In the genomic region with DNA sequence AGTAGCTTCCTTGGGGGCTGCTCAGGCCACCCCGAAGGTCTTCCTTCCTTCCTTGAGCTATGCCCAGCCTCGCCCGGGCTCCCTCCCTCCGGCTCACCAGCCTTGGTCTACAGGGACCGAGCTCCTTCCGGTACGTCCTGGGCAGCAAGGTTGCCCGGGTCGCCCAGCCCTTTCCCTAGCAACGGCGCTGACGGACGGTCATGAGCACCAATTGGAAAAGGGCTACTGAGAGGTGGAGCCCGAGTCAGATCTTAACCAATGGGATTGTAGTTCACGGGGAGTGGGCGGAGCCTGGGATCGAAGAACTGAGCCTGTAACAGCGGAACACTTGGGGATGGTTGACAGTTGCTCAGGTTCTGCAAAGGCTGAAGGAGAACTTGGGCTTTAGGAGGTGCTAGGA, we compare ENCODE assay signal across 8 mouse cellular contexts. TPM values are rescaled to one million over a fixed set of nuclear protein-coding genes. Genes with fewer than 3 reads are reported as not detected.
DNase-seq lines count a peak whose midpoint lies in the region; ATAC-seq lines count a peak whose summit lies in the region.

A gene (minus strand): TSS at position 154 of the 400 bp plus-strand sequence.

- H3K4me1 ChIP-seq in hindbrain, embryonic 12.5 days = peaks cover 18% of the 10 kb centered on the region

- peak within 1 kb of the TSS; percentile 87 for H3K4me2 ChIP-seq in hindbrain, embryonic 12.5 days (replicated peaks)

- H3K27ac ChIP-seq in hindbrain, embryonic 12.5 days = peak within 1 kb of the TSS; percentile 83

- DNase-seq in NIH3T3 (ENCODE audit: low read depth) = peak; percentile 100
- DNase-seq in cerebellum, postnatal 10 days = peak; percentile 100
- peak; percentile 96 to 99 for DNase-seq in frontal cortex, postnatal 10 days (ENCODE audit: low spot score in 2 of 2)
- DNase-seq in layer of hippocampus, postnatal 14 days (ENCODE audit: low spot score in 2 of 2) = peak; percentile 99 to 100
- peak; percentile 100 for DNase-seq in lung, postnatal 14 days
- DNase-seq in retina, adult 2 months (ENCODE audit: low read depth, low spot score) = peak; percentile 94
- peak; percentile 98 to 99 for DNase-seq in thymus, postnatal 36 days

- H3K4me3 ChIP-seq in hindbrain, embryonic 12.5 days = peak within 1 kb of the TSS; percentile 59

- H3K9ac ChIP-seq in hindbrain, embryonic 12.5 days = peak within 1 kb of the TSS; percentile 74

- H3K36me3 ChIP-seq in hindbrain, embryonic 12.5 days = no peaks in the 10 kb centered on the region

- WGBS in hindbrain, embryonic 12.5 days = under 1% methylated on average over 18 of the region's 18 CpGs

- ATAC-seq in hindbrain, embryonic 12.5 days (ENCODE audit: low FRiP score) = peak; percentile 97

- no peaks in the 10 kb centered on the region for H3K27me3 ChIP-seq in hindbrain, embryonic 12.5 days

- H3K9me3 ChIP-seq in hindbrain, embryonic 12.5 days (replicated peaks) = no peaks in the 10 kb centered on the region

RNA-seq across cellular contexts. Expression of the gene that starts here (rescaled TPM):
- 11.9 and 12.2 TPM in 2 replicates for polyA plus RNA-seq in hindbrain, embryonic 12.5 days (2016; fragmentation: Nextera tagmentation; extraction: Ambion mirVana)
- 10 to 100 TPM; 16.2 to 19.5 TPM for total RNA-seq in layer of hippocampus, postnatal 14 days (2021)

Comparison
In these comparisons a context has a peak if more than half of its experiments do, and no peak if none do; other contexts are left out.
1. Peak in every context shown above with its lines: DNase-seq, ATAC-seq, H3K4me3 ChIP-seq and H3K27ac ChIP-seq.